ENCODE assay signal across 13 mouse cellular contexts in the genomic region with DNA sequence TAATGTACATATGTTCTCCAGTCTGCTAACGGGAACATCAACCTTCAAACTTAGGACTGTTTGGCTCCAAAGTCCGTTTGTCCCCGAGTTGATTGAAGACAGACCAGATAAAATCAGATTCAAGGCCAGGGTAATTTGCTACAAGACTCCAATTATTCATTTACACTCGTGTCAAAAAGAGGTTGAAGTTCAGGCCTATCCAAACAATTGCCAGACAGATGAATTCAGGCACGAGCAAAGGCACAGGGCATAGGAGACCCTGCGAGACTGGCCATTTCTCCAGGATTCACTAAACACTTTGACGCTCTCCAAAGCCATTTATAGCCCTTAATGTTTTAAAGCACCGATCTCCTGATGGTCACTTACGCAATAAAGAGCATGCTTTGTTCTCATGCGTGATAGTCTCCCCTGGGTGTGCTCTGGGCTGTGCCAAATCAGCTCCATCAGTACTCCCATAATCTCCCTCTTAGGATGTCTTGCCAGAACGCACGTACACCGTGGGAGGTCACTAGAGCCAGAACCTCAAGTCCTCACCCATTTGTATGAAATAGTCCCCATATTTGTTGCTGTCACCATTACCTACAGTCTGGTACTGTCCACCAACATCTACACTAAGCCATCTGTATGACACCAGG.
DNase-seq lines count a peak whose midpoint lies in the region; ATAC-seq and TF ChIP-seq lines count a peak whose summit lies in the region.
"Had no signal": no experiment of that assay in that cellular context is flagged by ENCODE, and none has a peak within 500 bp of the region (broad histone marks: within the 10 kb centered on the region; RNA-seq: fewer than 3 reads in every experiment).

No protein-coding gene starts in this region.

- 52% methylated on average over 13 of the region's 13 CpGs for WGBS in heart, embryonic 12.5 days
- 64% methylated on average over 13 of the region's 13 CpGs for WGBS in embryonic facial prominence, embryonic 15.5 days
- 20% methylated on average over 13 of the region's 13 CpGs for WGBS in intestine, postnatal 0 days
- 57% methylated on average over 13 of the region's 13 CpGs for WGBS in liver, embryonic 13.5 days (ENCODE audit: insufficient replicate concordance)
- 85% methylated on average over 13 of the region's 13 CpGs for WGBS in forebrain, embryonic 12.5 days
- WGBS in hindbrain, embryonic 16.5 days = 75% methylated on average over 13 of the region's 13 CpGs

- no peaks in the 10 kb centered on the region for H3K36me3 ChIP-seq in heart, embryonic 12.5 days
- H3K36me3 ChIP-seq in embryonic facial prominence, embryonic 15.5 days = no peaks in the 10 kb centered on the region
- no peaks in the 10 kb centered on the region for H3K36me3 ChIP-seq in intestine, postnatal 0 days (ENCODE audit: control insufficient read depth, insufficient read depth)
- H3K36me3 ChIP-seq in liver, embryonic 13.5 days = no peaks in the 10 kb centered on the region
- H3K36me3 ChIP-seq in forebrain, embryonic 12.5 days (replicated peaks) = no peaks in the 10 kb centered on the region
- no peaks in the 10 kb centered on the region for H3K36me3 ChIP-seq in hindbrain, embryonic 16.5 days (ENCODE audit: control insufficient read depth, insufficient read depth, low read length)
- H3K36me3 ChIP-seq: embryonic facial prominence, embryonic 12.5 days; hindbrain, embryonic 12.5 days; midbrain, embryonic 12.5 days; neural tube, embryonic 13.5 days had no signal

- no peak overlapping the region for H3K4me3 ChIP-seq in heart, embryonic 12.5 days
- no peak overlapping the region for H3K4me3 ChIP-seq in embryonic facial prominence, embryonic 15.5 days (replicated peaks)
- H3K4me3 ChIP-seq in intestine, postnatal 0 days (ENCODE audit: low read depth, low read length) = no peak overlapping the region
- H3K4me3 ChIP-seq in liver, embryonic 13.5 days (replicated peaks) = no peak overlapping the region
- H3K4me3 ChIP-seq in forebrain, embryonic 12.5 days (replicated peaks) = no peak overlapping the region
- H3K4me3 ChIP-seq in hindbrain, embryonic 16.5 days (ENCODE audit: low read length) = no peak overlapping the region
- H3K4me3 ChIP-seq: embryonic facial prominence, embryonic 12.5 days; hindbrain, embryonic 12.5 days; midbrain, embryonic 12.5 days; neural tube, embryonic 13.5 days had no signal

- no peak for TF ChIP-seq CTCF in intestine, postnatal 0 days (IDR thresholded peaks at IDR 0.05; ENCODE audit: low read depth)

- no peak for DNase-seq in heart, postnatal 4 days
- DNase-seq in liver, embryonic 13.5 days = no peak
- no peak for DNase-seq in right cerebral cortex, postnatal 4 days
- DNase-seq: thymus, postnatal 25 days had no signal

- H3K4me1 ChIP-seq in heart, embryonic 12.5 days (replicated peaks) = peaks cover 23% of the 10 kb centered on the region
- H3K4me1 ChIP-seq in embryonic facial prominence, embryonic 15.5 days = peaks cover 15% of the 10 kb centered on the region
- peaks cover 11% of the 10 kb centered on the region; the same call in 1 of the 2 replicates for H3K4me1 ChIP-seq in intestine, postnatal 0 days (replicated peaks; ENCODE audit: control insufficient read depth, insufficient read depth, low read length)
- H3K4me1 ChIP-seq in liver, embryonic 13.5 days (replicated peaks) = peaks cover 9% of the 10 kb centered on the region; the same call in 1 of the 2 replicates
- peaks cover 3% of the 10 kb centered on the region; the same call in 1 of the 2 replicates for H3K4me1 ChIP-seq in forebrain, embryonic 12.5 days
- no peaks in the 10 kb centered on the region for H3K4me1 ChIP-seq in hindbrain, embryonic 16.5 days (ENCODE audit: control insufficient read depth, insufficient read depth, low read depth, low read length)
- H3K4me1 ChIP-seq: hindbrain, embryonic 12.5 days had no signal

- H3K27me3 ChIP-seq in heart, embryonic 12.5 days (replicated peaks) = no peaks in the 10 kb centered on the region
- no peaks in the 10 kb centered on the region for H3K27me3 ChIP-seq in embryonic facial prominence, embryonic 15.5 days
- H3K27me3 ChIP-seq in intestine, postnatal 0 days (replicated peaks; ENCODE audit: control insufficient read depth, insufficient read depth, low read length) = no peaks in the 10 kb centered on the region
- H3K27me3 ChIP-seq in liver, embryonic 13.5 days = no peaks in the 10 kb centered on the region
- no peaks in the 10 kb centered on the region for H3K27me3 ChIP-seq in forebrain, embryonic 12.5 days
- H3K27me3 ChIP-seq in hindbrain, embryonic 16.5 days (replicated peaks; ENCODE audit: control insufficient read depth, insufficient read depth, low read length) = no peaks in the 10 kb centered on the region
- H3K27me3 ChIP-seq: embryonic facial prominence, embryonic 12.5 days; hindbrain, embryonic 12.5 days; midbrain, embryonic 12.5 days; neural tube, embryonic 13.5 days had no signal

- H3K9me3 ChIP-seq in heart, embryonic 12.5 days (replicated peaks) = no peaks in the 10 kb centered on the region; the same call in 1 of the 2 replicates
- no peaks in the 10 kb centered on the region for H3K9me3 ChIP-seq in embryonic facial prominence, embryonic 15.5 days (replicated peaks)
- no peaks in the 10 kb centered on the region for H3K9me3 ChIP-seq in intestine, postnatal 0 days (ENCODE audit: control insufficient read depth)
- no peaks in the 10 kb centered on the region for H3K9me3 ChIP-seq in liver, embryonic 13.5 days (replicated peaks)
- H3K9me3 ChIP-seq in forebrain, embryonic 12.5 days = no peaks in the 10 kb centered on the region
- H3K9me3 ChIP-seq in hindbrain, embryonic 16.5 days (ENCODE audit: control insufficient read depth, low read length) = no peaks in the 10 kb centered on the region
- H3K9me3 ChIP-seq: embryonic facial prominence, embryonic 12.5 days; neural tube, embryonic 13.5 days had no signal

- H3K9ac ChIP-seq in heart, embryonic 12.5 days = no peak overlapping the region
- no peak overlapping the region for H3K9ac ChIP-seq in embryonic facial prominence, embryonic 15.5 days
- H3K9ac ChIP-seq in intestine, postnatal 0 days (ENCODE audit: low read depth, low read length) = no peak overlapping the region
- H3K9ac ChIP-seq in liver, embryonic 13.5 days = no peak overlapping the region
- no peak overlapping the region for H3K9ac ChIP-seq in forebrain, embryonic 12.5 days
- no peak overlapping the region for H3K9ac ChIP-seq in hindbrain, embryonic 16.5 days (ENCODE audit: low read depth, low read length)
- H3K9ac ChIP-seq: embryonic facial prominence, embryonic 12.5 days; hindbrain, embryonic 12.5 days; midbrain, embryonic 12.5 days; neural tube, embryonic 13.5 days had no signal

- peak overlapping the region; percentile 80 for H3K27ac ChIP-seq in heart, embryonic 12.5 days (ENCODE audit: poor library complexity, severe bottlenecking)
- H3K27ac ChIP-seq in embryonic facial prominence, embryonic 15.5 days (replicated peaks) = peak overlapping the region; percentile 28; the same call in 1 of the 2 replicates
- H3K27ac ChIP-seq in intestine, postnatal 0 days (ENCODE audit: low read depth, low read length) = peak overlapping the region; percentile 64; the same call in 1 of the 2 replicates
- H3K27ac ChIP-seq in liver, embryonic 13.5 days = peak overlapping the region; percentile 70
- no peak overlapping the region for H3K27ac ChIP-seq in forebrain, embryonic 12.5 days
- no peak overlapping the region for H3K27ac ChIP-seq in hindbrain, embryonic 16.5 days (ENCODE audit: low read depth, low read length)
- H3K27ac ChIP-seq: hindbrain, embryonic 12.5 days; midbrain, embryonic 12.5 days; neural tube, embryonic 13.5 days had no signal

- no peak for ATAC-seq in heart, embryonic 12.5 days (ENCODE audit: insufficient number of reproducible peaks, low FRiP score)
- no peak for ATAC-seq in embryonic facial prominence, embryonic 15.5 days (ENCODE audit: insufficient number of reproducible peaks, low FRiP score, low TSS enrichment, low read depth)
- peak; percentile 89 for ATAC-seq in intestine, postnatal 0 days
- peak; percentile 39; the same call in 1 of the 2 replicates for ATAC-seq in liver, embryonic 13.5 days (ENCODE audit: low read depth)
- ATAC-seq in forebrain, embryonic 12.5 days (ENCODE audit: low FRiP score) = no peak
- no peak for ATAC-seq in hindbrain, embryonic 16.5 days

- no peak overlapping the region for H3K4me2 ChIP-seq in heart, embryonic 12.5 days
- H3K4me2 ChIP-seq in embryonic facial prominence, embryonic 15.5 days (replicated peaks) = no peak overlapping the region
- H3K4me2 ChIP-seq in intestine, postnatal 0 days (replicated peaks; ENCODE audit: low read depth) = no peak overlapping the region
- H3K4me2 ChIP-seq in liver, embryonic 13.5 days = no peak overlapping the region
- no peak overlapping the region for H3K4me2 ChIP-seq in forebrain, embryonic 12.5 days
- H3K4me2 ChIP-seq in hindbrain, embryonic 16.5 days (ENCODE audit: low read length) = no peak overlapping the region
- H3K4me2 ChIP-seq: embryonic facial prominence, embryonic 12.5 days; hindbrain, embryonic 12.5 days; midbrain, embryonic 12.5 days; neural tube, embryonic 13.5 days had no signal

Comparison
In these comparisons a context has a peak if more than half of its experiments do, and no peak if none do; other contexts are left out.
1. ATAC-seq: peak in intestine, postnatal 0 days (single experiment) and liver, embryonic 13.5 days (single experiment); none in heart, embryonic 12.5 days (single experiment), embryonic facial prominence, embryonic 15.5 days (single experiment), forebrain, embryonic 12.5 days (single experiment) and hindbrain, embryonic 16.5 days (single experiment).
2. H3K27ac ChIP-seq: peak in heart, embryonic 12.5 days (single experiment), embryonic facial prominence, embryonic 15.5 days (single experiment), intestine, postnatal 0 days (single experiment) and liver, embryonic 13.5 days (single experiment); none in forebrain, embryonic 12.5 days (single experiment) and hindbrain, embryonic 16.5 days (single experiment).